Mouse (Mus musculus): ENCODE data around the gene Nudt4.

Nudt4 gene

DNA sequence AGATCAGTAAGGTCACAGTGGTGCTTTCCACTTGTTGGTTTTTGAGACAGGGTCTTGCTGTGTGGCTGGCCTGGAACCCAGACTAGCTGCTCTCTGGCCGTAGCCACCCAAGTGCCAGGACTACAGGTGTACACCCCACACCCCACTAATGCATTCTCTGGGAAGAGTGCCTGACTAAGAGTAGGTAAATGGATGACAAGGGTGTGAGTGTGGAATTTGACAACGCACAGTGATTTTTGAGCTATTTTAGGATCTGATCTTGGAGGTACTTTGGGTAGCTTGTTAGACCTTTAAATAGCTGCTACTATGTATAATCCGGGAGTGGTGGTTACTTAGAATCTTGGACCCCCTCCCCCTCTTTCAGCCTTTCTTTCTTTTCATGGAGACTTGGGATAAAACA, 24.7 kb downstream of the Nudt4 start:
- no peak for DNase-seq (ENCODE audit: low read depth, low spot score)

DNA sequence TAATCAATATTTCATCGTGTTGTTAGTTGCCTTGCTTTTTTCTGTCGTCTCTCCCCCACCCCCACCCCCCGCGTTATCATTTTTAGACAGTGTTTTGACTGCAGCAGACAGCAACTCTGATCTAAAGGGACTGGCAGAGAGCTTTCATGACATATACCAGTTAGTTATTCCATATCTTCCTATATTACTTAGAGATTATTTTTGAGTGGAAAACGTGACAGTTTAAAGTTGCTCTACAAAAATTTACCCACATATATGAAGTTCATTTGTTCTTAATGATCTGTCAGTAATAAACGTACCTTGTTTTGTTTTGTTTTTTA, 27.8 kb downstream of the Nudt4 start:
- DNase-seq (ENCODE audit: low read depth, low spot score), result no peak

DNA sequence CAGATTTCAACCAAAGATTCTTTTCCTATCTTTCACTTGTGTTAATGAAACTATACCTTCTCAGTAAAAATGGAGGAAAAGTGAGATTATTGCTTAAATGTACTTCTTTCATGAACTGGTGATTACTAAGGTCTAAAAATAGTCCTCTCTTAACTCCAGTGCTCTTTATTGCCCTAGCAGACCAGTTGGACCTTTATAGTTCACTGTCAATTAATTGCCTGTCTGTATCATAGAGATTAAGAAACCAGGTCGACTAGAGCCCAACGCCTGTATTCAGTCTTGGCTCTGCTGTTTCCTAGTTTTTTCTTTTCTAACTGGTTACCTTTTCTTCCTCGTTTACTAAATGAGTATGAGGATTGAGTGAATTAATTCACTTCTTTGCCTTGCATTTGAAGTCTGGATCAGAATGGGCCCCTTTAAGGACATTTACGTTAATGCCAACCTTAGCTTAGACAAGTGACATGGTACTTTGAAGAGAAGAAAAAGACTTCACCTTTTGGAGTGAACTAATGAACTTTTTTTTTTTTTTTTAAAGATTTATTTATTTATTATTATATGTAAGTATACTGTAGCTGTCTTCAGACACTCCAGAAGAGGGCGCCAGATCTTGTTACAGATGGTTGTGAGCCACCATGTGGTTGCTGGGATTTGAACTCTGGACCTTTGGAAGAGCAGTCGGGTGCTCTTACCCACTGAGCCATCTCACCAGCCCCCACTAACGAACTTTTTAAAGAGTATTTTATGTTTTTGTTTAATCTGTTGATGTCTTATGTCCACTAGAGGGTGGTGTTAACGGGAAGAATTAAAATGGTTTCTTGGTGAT, 28.3 kb downstream of the Nudt4 start:
- DNase-seq (ENCODE audit: low read depth, low spot score), result no peak

DNA sequence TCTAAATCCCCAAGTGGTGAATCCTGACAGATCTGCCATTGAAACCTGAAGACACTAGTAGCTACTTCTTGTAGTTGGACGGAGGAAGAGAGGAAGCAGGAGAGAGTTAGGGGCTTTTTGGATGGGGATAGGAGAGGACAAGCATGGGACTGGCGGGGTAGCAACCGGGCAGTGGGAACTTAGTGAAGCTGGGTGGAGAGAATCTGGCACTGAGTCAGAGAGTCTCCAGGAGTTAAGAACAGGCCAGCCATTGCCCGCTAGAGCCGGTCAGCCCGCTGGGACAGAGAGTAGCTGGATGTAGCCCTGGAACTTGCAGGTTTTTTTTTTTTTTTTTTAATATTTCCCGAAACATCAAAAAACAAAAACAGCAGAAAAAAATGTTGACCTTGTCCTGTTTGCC, 30.6 kb downstream of the Nudt4 start:
- DNase-seq (ENCODE audit: low read depth, low spot score), result no peak

DNA sequence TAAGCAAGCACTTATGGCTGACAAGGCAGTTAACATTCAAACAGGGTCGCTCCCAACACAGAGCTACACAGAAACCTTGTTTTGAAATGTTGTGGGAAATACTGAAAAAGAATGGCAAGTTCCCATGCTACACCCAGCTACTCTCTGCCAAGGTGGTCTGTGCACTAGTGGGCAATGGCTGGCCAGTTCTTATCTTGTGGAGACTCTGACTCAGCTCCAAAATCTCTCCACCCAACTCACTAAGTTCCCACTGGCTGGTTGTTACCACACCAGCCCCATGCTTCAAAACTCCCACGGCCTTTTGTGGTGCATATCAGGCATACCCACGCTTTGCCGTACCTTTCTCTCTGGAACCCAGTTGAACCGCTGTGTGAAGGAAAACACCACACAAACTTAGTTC, 31.0 kb downstream of the Nudt4 start:
- DNase-seq (ENCODE audit: low read depth, low spot score), result no peak

DNA sequence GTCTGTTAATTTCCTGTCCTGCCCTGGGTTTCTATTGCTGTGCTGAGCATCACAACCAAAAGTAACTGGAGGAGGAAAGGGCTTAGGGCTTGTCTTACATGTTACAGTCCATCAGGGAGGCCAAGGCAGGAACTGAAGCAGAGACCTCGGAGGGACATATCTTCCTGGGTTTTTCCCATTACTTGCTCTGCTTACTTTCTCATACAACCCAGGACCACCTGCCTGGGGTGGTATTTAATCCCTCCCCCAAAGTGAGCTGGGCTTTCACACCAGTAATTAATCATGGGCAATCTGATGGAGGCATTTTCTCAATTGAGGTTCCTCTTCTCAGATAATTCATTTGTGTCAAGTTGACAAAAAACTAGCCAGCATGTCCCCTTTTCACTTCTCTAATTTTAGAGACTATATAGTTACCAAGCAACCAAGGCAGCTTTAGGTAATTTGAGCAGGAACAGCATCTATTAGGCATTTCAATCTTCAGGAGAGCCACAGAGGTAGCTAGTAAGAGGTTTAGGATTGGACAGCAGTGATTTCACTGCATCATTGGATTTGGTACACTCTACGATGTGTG, 33.3 kb downstream of the Nudt4 start:
- DNase-seq (ENCODE audit: low read depth, low spot score), result no peak

DNA sequence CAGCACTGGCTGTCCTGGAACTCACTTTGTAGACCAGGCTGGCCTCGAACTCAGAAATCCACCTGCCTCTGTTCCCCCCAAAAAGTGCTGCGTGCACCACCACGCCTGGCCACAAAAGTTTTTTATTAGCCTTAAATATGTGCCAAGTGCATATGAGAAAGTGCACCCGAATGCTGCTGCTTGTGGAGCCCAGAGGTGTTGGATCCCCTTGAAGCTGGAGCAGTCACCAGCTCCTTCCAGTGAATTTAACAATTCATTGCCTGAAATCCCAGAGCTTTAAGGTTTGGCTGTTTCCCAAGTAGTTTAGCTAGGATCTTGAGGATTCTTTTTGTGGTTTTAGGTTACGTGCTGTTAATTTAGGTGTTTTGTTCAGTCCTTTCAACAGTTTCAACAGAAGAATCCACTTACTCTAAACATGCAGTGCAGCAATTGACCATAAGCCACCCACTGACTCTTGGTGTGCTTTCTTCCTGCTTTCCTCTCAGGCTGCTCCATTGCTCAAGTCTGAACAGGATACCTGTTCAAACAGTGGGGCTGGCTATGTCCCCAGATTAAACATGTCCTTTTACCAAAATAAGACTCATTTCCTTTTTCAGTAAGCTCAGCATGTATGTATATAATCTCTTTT, 37.3 kb downstream of the Nudt4 start:
- no peak for DNase-seq (ENCODE audit: low read depth, low spot score)

DNA sequence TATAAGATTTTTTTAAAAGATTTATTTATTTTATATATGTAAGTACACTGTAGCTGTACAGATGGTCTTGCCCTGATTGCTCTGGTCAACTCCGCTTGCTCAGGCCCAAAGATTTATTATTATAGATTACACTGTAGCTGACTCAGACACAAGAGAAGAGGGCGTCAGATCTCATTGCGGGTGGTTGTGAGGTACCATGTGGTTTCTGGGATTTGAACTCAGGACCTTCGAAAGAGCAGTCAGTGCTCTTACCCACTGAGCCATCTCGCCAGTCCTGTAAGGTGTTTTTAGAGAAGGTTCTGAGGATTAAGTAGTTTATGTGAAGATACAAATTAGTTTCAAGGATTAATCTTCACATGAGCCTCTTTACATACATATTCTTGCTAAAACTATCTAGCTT, 38.1 kb downstream of the Nudt4 start:
- no peak for DNase-seq (ENCODE audit: low read depth, low spot score)

DNA sequence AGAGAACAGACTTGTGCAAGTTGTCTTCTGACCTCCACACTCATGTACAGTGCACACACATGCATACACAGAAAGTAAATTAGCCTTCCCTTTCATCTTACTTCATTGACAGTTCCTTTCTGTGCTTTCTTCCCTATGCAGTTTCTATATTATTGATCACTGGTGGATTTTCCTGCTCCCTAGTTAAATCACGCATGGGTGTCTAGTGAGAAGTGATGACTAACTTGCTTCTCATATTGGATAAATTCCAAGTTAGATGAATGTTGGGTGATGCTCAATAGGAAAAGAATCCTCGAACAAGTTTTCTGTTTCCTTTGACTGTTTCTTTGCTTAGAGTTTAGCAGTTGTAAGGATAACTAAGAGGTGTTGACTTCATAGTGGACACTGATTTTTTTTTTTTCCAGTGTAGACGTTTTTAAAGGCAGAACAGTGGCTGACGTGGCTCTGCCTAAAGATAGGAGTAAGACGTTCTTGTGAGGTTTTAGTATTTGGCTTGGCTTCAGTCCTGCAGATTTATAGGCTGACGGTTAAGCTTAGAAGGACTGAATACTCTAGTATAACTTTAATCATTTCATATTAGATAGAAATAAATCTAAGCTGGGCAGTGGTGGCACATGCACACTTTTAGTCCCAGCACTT, 38.8 kb downstream of the Nudt4 start:
- no peak for DNase-seq (ENCODE audit: low read depth, low spot score)

DNA sequence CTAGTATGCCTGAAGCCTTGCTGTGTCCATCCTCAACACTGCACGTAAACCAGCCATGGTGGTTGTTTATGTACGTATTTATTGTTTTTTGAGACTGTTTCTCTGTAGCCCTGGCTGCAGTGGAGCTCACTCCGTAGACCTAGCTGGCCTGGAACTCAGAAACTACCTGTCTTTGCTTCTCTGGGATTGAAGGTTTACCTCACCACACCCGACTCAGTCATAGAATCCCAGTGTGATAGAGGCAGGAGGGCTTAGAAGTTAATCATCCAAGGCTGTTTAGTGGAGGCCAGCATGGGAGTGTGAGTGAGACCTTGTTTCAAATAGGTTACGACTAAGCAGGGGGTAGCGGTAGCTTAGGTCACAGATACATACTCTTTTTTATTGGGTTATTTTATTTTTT, 46.3 kb downstream of the Nudt4 start:
- DNase-seq (ENCODE audit: low read depth, low spot score), result no peak

DNA sequence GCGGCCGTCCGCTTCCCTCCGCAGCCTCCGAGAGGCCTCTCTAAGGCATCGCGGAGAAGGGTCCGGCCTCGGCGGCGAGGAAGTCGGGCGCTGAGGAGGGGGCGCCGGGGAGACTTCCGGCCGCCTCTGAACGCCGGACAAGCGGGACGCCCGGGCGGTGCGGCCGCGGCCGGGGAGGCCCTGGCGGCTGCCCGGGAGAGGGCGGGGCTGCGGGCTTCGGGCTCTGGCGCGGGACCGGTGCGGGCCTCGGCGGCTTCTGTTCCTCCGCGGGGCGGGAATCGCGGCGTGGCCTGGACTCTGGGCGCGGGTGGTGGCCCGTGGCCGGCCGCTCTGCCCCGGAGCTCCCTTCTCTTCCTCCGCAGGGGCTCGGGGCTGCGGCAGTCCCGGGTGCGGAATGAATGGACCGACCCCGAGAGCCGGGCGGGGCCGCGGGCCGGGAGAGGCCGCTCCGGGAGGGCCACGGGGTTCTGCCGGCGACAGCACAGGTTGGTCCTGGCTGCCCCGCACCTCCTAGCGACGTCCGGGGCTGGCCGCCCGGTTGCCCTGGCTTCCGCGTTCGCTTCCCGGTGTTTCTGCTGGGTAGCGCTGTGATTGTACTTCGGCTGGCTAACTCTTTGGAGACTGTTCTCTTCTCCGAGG, 48.5 kb downstream of the Nudt4 start:
- peak; percentile 58 for DNase-seq (ENCODE audit: low read depth, low spot score)

DNA sequence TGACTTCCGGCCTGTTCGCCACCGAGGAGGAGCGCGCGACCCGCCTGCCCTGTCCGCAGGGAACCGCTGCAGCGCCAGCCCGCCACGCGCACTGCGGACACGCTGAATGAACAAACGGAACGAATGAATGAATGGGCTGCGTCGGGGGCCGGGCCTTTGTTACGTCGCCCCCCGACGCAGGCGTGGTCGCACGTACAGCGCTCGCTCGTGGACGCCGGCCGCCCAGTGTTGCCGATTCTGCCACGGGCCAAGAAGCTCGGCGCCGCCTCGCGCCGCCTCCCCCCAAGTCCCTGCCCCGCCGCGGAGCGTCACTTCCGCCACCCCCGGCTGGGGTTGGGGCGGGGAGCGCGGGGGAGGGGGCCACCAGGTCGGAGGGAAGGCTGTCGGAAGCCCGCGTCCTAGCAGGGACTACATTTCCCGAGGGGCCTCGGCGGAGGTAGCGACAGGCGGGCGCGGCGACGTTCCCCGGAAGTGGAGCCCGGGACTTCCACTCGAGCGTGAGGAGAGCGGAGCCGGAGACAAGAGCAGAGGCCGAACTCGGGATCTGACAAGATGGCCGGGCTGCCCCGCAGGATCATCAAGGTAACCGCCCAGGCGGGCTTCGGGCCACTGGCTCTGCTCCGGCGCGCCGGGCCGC, 49.2 kb downstream of the Nudt4 start, which contains the start of gene Ube2n:
Gene Ube2n (plus strand): TSS at position 490 of the 637 bp plus-strand sequence.
- DNase-seq (ENCODE audit: low read depth, low spot score), result peak; percentile 97

DNA sequence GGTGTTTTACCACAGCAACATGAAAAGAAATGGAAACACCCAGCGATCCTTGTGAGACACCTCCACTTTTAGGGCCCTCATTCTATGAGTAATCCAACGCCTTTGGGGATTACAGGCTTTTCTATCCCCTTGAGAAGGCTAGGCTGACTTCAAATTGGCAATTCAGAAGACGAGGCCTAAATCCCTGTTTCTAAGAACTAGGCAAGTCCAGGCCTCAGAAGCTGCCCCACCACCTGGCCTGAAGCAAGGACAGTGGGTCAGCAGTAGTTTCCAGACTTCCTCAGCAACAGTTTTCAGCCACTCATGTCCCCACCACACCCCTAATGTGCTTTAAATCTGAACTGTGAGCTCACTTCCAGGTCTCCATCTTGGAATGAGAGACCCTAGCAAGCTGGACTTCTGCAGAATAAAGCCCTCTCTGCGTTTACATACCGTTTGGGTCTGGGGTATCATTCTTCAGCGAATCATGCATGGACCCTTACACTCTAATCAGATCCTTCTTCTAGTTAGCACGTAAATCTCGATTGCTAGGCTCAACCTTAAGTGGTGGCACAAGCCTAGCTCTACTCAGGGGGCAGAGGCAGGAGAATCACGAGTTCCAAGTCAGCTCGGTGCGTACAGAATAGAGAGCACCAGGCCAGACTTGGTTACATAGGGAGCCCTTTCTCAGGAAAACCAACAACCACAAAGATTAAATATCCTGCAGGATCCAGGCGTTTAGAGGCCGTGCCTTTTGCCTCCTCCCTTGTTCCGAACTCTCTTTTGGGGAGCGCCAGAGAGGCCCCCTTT, 50.0 kb downstream of the Nudt4 start:
- DNase-seq (ENCODE audit: low read depth, low spot score), result peak; percentile 37

DNA sequence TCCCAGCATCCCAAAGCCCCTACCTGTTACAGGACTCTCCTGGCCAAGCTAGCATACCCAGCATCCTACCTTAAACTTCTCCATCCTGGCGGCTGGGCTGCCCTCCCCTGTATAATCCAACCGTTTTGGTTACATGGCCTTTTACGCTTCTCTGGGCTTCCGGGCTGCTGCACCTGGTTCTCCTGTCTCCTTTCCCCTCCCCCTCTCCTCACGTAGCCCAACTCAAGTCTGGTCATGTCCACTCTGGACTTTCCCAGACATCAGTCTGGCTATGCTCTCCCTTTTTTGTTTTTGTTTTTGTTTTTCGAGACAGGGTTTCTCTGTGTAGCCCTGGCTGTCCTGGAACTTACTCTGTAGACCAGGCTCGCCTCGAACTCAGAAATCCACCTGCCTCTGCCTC, 51.3 kb downstream of the Nudt4 start:
- no peak for DNase-seq (ENCODE audit: low read depth, low spot score)

DNA sequence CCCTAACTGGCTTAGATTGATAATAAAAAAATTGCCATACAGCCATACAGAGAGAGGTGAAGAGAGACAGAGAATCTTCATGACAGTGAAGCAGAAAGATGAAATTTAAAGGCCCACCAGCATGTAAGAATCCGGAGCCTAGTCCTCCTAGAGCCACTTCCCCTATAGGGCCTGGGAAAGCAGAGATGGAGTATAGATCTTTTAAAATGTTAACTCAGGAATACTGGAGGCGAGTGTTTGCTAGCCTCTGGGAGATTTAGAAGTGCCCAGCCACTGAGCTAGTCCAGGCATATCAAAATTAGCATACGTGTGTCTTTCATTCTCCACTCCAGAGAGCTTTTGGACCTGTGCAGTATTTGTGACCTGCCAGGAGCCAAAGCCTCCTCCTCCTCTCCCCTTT, 54.7 kb downstream of the Nudt4 start:
- no peak for DNase-seq (ENCODE audit: low read depth, low spot score)

DNA sequence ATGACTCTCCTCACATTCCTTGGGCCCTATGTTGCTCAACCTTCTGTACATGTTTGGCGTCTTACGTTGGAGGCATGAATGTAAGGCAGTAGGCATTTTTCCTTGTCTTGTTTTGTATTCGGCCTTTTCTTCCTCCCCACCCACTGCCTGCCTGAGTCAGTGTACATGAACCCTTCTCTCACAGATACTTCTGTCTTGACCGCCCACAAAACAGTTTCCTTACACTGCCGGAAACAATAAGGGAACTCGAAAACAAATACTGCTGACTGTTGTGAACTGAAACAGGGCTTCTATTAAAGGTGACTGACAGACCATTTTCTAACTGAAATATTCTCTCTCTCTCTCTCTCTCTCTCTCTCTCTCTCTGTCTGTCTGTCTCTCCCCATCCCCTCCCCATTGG, 55.2 kb downstream of the Nudt4 start:
- peak; percentile 37 for DNase-seq (ENCODE audit: low read depth, low spot score)

DNA sequence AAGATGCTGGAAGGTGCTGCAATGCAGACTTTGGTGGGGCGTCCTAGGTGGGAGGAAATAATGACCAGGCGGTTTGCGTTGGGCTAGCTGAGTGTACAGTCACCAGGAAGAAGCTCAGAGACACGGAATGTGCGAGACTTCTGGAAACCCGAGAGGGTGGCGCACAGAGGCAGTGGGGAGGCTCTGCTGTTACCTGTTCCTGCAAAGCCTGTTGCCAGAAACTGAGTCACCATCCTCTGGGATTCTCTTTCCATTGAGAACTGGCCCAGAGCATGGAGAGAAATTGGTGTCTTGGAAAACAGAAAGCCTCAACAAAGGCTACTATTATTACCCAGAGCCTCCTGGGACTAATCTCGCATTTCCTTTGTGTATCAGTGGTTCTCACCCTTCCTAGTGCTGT, 55.8 kb downstream of the Nudt4 start:
- DNase-seq (ENCODE audit: low read depth, low spot score), result no peak

DNA sequence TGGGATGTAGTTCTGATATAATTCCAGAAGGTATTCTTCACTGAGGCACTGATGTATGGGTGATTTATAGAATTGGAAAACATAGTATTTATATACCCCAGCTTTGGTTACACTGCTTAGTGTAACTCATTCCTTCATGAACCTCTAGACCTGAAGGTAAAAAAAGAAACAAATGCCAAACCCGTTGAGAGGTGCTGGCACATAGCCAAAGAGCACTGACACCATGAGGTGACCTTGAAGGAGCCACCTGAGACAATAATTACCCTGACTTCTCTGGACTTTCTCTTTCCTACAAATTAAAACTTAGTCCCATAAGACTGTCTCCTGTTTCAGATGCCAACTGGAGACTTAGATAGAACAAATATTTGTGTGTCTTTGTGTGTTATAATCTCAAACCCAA, 59.6 kb downstream of the Nudt4 start:
- DNase-seq (ENCODE audit: low read depth, low spot score), result no peak

DNA sequence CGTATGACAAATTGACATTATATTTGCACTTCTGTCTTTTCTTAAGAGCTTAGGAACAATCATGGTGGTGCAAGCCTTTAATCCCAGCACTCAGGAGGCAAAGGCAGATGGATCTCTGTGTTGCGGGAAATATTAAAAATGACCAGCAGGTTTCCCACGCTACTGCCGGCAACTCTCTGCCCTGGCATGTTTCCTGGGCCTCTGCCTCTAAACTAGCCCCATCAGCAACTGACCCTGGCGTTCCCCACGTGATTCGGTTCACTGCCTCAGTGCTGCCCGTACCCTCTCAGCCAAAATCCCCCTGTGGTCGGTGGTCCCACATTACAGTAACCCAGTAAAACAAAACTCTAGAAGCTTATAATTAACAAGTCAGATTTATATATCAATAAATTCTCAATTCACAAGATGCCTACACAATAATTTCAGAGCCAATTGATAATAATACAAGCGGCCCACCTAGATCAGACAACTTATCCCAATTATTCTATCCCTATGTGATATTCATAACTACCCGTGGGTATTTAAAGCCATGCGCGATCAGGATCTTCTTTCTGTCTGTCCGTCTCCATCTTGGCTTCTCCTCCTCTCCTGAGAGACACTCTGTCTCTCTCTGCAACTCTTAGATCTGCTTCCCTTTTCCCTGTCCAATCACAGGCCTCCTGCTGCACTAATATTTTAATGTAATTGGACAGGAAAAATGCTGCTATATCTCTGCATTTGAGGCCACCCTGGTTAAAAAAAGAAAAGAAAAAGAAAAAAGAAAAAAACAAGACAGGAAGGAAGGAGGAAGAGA, 60.3 kb downstream of the Nudt4 start:
- DNase-seq (ENCODE audit: low read depth, low spot score), result no peak

DNA sequence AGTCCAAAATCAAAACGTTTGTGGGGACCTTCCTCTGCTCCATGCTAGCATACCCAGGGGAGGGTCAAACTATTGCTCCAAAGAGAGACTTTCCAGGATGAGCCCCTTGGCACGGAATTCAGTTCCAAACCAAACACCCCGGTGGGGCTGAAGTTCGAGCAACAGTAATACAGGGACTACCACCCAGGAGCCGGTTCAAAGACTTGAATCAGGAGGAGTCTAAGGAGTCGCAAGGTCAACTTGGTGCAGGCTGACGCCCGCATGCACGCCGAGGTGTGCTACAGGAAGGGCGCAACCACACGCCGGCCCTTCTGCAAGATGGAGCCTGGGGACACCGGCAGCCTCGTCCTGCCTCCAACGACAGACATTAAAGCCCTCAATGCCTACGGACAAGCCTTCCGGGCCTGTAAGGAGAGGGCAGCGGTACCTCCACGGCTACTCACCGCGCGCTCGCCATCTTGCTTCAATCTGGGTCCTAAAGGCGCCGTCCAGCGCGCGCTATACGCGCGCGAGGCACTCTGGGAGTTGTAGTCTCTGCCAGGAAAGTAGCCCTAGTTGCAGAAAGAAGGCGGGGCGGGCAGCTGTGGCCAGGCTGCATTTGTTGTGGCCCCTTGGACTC, 62.4 kb downstream of the Nudt4 start, which contains the start of gene Mrpl42:
Gene Mrpl42 (minus strand): TSS at position 478 of the 619 bp plus-strand sequence.
- DNase-seq (ENCODE audit: low read depth, low spot score), result peak; percentile 81
